Mouse (Mus musculus) cerebellum, adult 2 months (tissue): ENCODE measurements around the gene Tpi1. TPM values are rescaled to one million over a fixed set of nuclear protein-coding genes. Genes with fewer than 3 reads are reported as not detected.

ENCODE experiments used
- DNase-seq, 2 experiments: peaks; one replicate each; pipeline ENCODE4 v3.0.0; 2021
- H3K27ac ChIP-seq: fragments of 200-500 bp; 2 replicates; pipeline ENCODE4 v1.5.1; 2012; ENCODE audit warnings: low read length, control low read depth, inconsistent platforms; ENCODE audit not compliant: insufficient read depth
- H3K27me3 ChIP-seq: fragments of 200-500 bp; 2 replicates; pipeline ENCODE4 v1.6.1; 2012; ENCODE audit warnings: inconsistent platforms, mild to moderate bottlenecking, low read length, moderate library complexity; ENCODE audit not compliant: control insufficient read depth, insufficient read depth
- H3K4me1 ChIP-seq: fragments of 200-500 bp; 2 replicates; pipeline ENCODE4 v1.6.1; 2011; ENCODE audit warnings: low read length; ENCODE audit not compliant: control insufficient read depth, insufficient read depth
- H3K4me3 ChIP-seq: fragments of 200-500 bp; replicated peaks from 2 replicates; pipeline ENCODE3; 2011; ENCODE audit warnings: mild to moderate bottlenecking, low read depth, low read length, control low read depth; ENCODE audit not compliant: insufficient read depth
- CTCF ChIP-seq: fragments of 200-500 bp; IDR thresholded peaks from 2 replicates; pipeline ENCODE4 v1.5.1; 2011; ENCODE audit warnings: low read depth, mild to moderate bottlenecking, control low read depth, low read length, moderate library complexity, borderline replicate concordance; ENCODE audit not compliant: insufficient read depth
- POLR2A ChIP-seq: fragments of 200-500 bp; IDR thresholded peaks from 2 replicates; pipeline ENCODE4 v1.6.1; 2011; ENCODE audit warnings: low read length, control low read depth, borderline replicate concordance; ENCODE audit not compliant: insufficient read depth
- WGBS: fragments of 180-500 bp; shearing (Covaris S2); methylation state at CpG from one replicate; pipeline ENCODE4 v1.1.7; 2018; 5-methylcytosine and 5-hydroxymethylcytosine counted together
- polyA plus RNA-seq: library from polyadenylated mRNA; depleted of rRNA; stranded (reverse); fragments of >200 nt; gene quantifications from 2 replicates; pipeline ENCODE4 v1.2.3, GENCODE M21; 2012; rRNA removed

Gene Tpi1
- polyA plus RNA-seq, 1 experiment = 1,205 TPM

DNA sequence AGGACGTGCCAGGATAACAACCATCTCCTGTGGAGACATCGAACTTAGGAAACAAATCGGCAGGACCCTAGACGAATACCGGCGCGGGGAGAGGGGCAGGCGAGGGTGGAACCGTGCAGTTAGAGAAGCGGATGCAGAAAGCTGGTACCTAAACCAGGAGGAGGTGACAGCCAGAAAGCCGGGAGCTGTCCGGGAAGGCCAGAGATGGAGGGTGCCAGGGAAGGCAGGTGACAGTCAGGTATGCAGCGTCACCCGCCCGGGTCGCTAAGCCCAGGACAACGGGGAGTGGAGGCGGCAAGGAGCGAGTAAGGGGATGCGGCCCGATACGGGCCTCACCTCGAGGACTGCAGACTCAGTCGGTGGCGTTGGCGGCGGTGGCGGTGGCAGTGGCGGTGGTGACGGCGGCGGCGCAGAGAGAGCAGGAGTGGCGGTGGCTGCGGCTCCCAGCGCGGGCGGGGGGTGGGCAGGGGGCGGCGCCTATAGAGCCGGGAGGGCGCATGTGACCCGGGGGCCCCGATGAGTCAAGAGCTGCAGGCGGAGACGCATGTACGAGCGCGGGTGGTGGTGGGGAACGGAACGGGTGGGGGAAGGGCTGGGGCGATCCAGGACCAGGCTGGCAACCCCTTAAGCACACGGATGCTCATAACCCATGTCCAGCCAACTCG lies 44.9 kb downstream of the Tpi1 start, which contains the start of gene Eno2:
Gene Eno2 (minus strand): TSS at position 573 of the 665 bp plus-strand sequence.
- WGBS = 2% methylated on average over 54 of the region's 54 CpGs
- H3K4me3 ChIP-seq = peak within 1 kb of the TSS; percentile 90
- H3K4me1 ChIP-seq = peaks cover 21% of the 10 kb centered on the region
- DNase-seq = peak; percentile 88 to 89
- peak; percentile 69 for TF ChIP-seq POLR2A
- no peak for TF ChIP-seq CTCF
- no peaks in the 10 kb centered on the region for H3K27me3 ChIP-seq
- peak within 1 kb of the TSS; percentile 99 for H3K27ac ChIP-seq

DNA sequence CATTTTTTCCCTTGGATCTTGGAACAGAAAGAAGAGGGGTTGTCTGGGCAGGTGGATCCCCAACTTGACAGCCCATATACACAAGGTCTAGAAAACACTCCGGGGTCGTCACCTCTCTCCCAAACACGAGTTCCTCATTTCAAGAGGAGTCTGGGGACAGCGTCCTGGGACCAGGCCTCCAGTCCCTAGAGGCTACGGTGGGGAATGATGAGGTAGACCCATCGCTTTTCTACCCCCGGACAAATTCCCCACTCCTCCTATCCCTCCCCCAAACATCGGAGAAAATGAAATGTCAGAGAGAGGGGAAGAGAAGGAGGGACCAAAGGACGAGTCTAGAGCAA lies 45.4 kb downstream of the Tpi1 start:
- no peaks in the 10 kb centered on the region for H3K27me3 ChIP-seq
- 4% methylated on average over 9 of the region's 9 CpGs for WGBS
- peaks cover 24% of the 10 kb centered on the region for H3K4me1 ChIP-seq
- TF ChIP-seq POLR2A (no peak), CTCF (no peak)
- no peak for DNase-seq
- H3K4me3 ChIP-seq = peak overlapping the region; percentile 90
- H3K27ac ChIP-seq = peak overlapping the region; percentile 99

DNA sequence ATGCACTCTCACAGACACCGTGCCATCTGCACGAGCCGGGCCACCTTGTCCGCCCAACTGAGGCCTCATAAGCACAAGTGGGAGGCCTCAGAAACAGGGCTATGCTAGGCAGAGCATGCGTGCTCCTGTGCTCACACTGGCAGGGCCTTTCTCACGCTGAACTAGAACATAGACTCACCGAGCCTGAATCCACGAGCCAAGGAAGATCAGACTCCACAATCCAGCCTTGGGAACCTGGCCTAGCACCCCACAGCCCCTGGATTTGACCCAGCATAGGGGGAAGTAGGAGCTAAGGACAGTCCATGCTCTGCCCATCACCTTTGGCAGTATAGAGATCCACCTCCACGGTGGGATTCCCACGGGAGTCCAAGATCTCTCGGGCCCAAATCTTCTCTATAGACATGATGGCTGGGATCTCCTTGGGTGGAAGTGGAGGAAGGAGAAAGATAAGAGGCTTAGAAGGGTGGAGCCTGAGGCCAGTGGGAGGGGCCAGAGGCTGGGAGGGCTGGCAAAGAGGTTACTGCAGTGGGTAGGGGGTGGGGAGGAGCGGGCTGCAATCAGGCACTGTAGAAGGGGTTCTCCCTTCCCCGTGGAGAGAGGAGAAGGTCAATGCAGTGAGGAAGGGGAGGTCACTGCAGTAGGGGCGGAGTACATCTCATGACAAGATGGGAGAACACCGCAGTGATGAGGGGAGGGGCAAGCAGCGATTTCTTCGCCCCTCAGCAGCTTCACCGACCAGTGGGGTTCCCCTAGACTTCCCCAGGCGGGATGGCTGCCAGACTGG lies 46.0 kb downstream of the Tpi1 start:
- TF ChIP-seq CTCF (no peak), POLR2A (0 out of 2 replicates have a peak, but pooled peaks have one; percentile 14)
- H3K27me3 ChIP-seq = no peaks in the 10 kb centered on the region
- H3K4me1 ChIP-seq = peaks cover 27% of the 10 kb centered on the region
- WGBS = 6% methylated on average over 19 of the region's 19 CpGs
- H3K27ac ChIP-seq = peak overlapping the region; percentile 99
- peak; percentile 76 to 77 for DNase-seq
- peak overlapping the region; percentile 90 for H3K4me3 ChIP-seq

DNA sequence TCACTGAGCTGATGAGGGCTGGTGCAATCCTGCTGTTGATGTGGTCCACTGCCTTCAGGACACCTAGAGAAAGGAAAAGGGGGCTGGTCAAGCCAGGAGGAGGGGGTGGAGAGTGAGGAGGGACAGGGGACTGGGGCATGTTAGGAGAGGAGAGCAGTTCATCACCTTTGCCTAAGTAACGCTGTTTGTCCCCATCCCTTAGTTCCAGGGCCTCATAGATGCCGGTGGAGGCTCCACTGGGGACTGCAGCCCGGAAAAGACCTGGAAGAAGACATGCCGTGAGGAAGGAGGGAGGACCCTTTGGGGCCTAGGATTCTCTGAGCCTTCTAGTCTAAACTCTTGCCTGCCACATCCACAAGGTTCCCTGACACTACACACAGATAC lies 46.6 kb downstream of the Tpi1 start:
- H3K4me3 ChIP-seq = peak overlapping the region; percentile 90

DNA sequence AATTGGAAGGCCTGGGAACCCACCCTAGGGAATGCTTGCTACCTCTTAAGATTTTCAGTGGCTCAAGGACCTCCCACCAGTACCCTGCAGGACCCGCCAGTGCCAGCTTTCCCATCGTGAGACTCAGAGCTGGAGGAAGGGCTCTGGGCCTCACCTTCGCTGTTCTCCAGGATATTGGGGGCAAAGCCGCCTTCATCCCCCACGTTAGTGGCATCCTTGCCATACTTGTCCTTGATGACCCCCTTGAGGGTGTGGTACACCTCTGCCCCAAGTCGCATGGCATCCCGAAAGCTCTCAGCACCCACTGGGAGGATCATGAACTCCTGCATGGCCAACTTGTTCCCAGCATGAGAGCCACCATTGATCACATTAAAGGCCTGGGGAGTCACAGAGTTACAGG lies 48.1 kb downstream of the Tpi1 start:
- Histone ChIP-seq H3K27ac (no peak overlapping the region), H3K4me3 (no peak overlapping the region), H3K4me1 (peaks cover 27% of the 10 kb centered on the region), H3K27me3 (no peaks in the 10 kb centered on the region)
- no peak for DNase-seq
- no peak for TF ChIP-seq POLR2A
- WGBS = 67% methylated on average over 7 of the region's 7 CpGs

More for the DNA sequence above, 46.6 kb downstream of the Tpi1 start:
- H3K27me3 ChIP-seq = no peaks in the 10 kb centered on the region
- no peak for TF ChIP-seq CTCF
- TF ChIP-seq POLR2A = no peak
- 6% methylated on average over 4 of the region's 4 CpGs for WGBS
- peaks cover 27% of the 10 kb centered on the region for H3K4me1 ChIP-seq
- DNase-seq = no peak
- H3K27ac ChIP-seq = peak overlapping the region; percentile 99

Other genes starting within 250 kb of the Tpi1 start
- not detected in 2 replicates for gene C1rb, start 244.0 kb downstream of the Tpi1 start, polyA plus RNA-seq
- 0.17 and 0.18 TPM in 2 replicates for gene C1s2, start 178.2 kb downstream of the Tpi1 start, polyA plus RNA-seq
- gene Lpcat3, start 151.3 kb downstream of the Tpi1 start, polyA plus RNA-seq = 56.4 and 60.0 TPM in 2 replicates
- gene Emg1, start 102.1 kb downstream of the Tpi1 start, polyA plus RNA-seq = 93.3 and 101 TPM in 2 replicates
- 114 and 115 TPM in 2 replicates for gene Phb2, start 102.0 kb downstream of the Tpi1 start, polyA plus RNA-seq
- 2.2 and 2.4 TPM in 2 replicates for gene Ptpn6, start 75.6 kb downstream of the Tpi1 start, polyA plus RNA-seq
- gene Grcc10, start 72.9 kb downstream of the Tpi1 start, polyA plus RNA-seq = 320 and 329 TPM in 2 replicates
- not detected in 2 replicates for gene Gm45234, start 58.3 kb downstream of the Tpi1 start, polyA plus RNA-seq
- gene Atn1, start 57.8 kb downstream of the Tpi1 start, polyA plus RNA-seq = 83.5 and 90.3 TPM in 2 replicates
- gene Eno2, start 44.6 kb downstream of the Tpi1 start, polyA plus RNA-seq = 888 and 918 TPM in 2 replicates
- gene Lrrc23, start 34.6 kb downstream of the Tpi1 start, polyA plus RNA-seq = 4.9 and 6.7 TPM in 2 replicates
- 12.1 and 13.8 TPM in 2 replicates for gene Spsb2, start 5.6 kb downstream of the Tpi1 start, polyA plus RNA-seq
- gene Usp5, start 15.2 kb upstream of the Tpi1 start, polyA plus RNA-seq = 155 and 159 TPM in 2 replicates
- gene Cdca3, start 15.3 kb upstream of the Tpi1 start, polyA plus RNA-seq = 1.3 and 1.4 TPM in 2 replicates
- gene Gnb3, start 26.0 kb upstream of the Tpi1 start, polyA plus RNA-seq = 0.84 and 1.3 TPM in 2 replicates
- gene P3h3, start 43.5 kb upstream of the Tpi1 start, polyA plus RNA-seq = 106 and 112 TPM in 2 replicates
- gene Gpr162, start 49.7 kb upstream of the Tpi1 start, polyA plus RNA-seq = 177 and 183 TPM in 2 replicates
- 0.05 and 0.26 TPM in 2 replicates for gene Cd4, start 73.9 kb upstream of the Tpi1 start, polyA plus RNA-seq
- 1.5 TPM in 2 replicates for gene Lag3, start 97.4 kb upstream of the Tpi1 start, polyA plus RNA-seq
- gene Ptms, start 105.8 kb upstream of the Tpi1 start, polyA plus RNA-seq = 958 and 983 TPM in 2 replicates
- gene Mlf2, start 117.1 kb upstream of the Tpi1 start, polyA plus RNA-seq = 669 and 677 TPM in 2 replicates
- gene Cops7a, start 151.2 kb upstream of the Tpi1 start, polyA plus RNA-seq = 276 and 289 TPM in 2 replicates
- gene Pianp, start 182.4 kb upstream of the Tpi1 start, polyA plus RNA-seq = 104 and 109 TPM in 2 replicates
- gene Zfp384, start 194.8 kb upstream of the Tpi1 start, polyA plus RNA-seq = 57.3 and 64.8 TPM in 2 replicates
- gene Ing4, start 225.5 kb upstream of the Tpi1 start, polyA plus RNA-seq = 75.7 and 80.2 TPM in 2 replicates
- gene Acrbp, start 235.4 kb upstream of the Tpi1 start, polyA plus RNA-seq = 23.7 and 24.8 TPM in 2 replicates